Mouse (Mus musculus) thymus, adult 2 months (tissue): ENCODE data around the gene Gpbp1. TPM values are rescaled to one million over a fixed set of nuclear protein-coding genes. Genes with fewer than 3 reads are reported as not detected.

ENCODE experiments used
- DNase-seq: peaks from one replicate; pipeline ENCODE4 v3.0.0; 2021
- H3K27ac ChIP-seq: fragments of 200-500 bp; 2 replicates; pipeline ENCODE4 v1.5.1; 2012; ENCODE audit warnings: low read length, control low read depth; ENCODE audit not compliant: control insufficient read depth, insufficient read depth
- H3K27me3 ChIP-seq: fragments of 200-500 bp; 2 replicates; pipeline ENCODE4 v1.6.1; 2012; ENCODE audit warnings: mild to moderate bottlenecking, low read length, moderate library complexity, mixed read lengths; ENCODE audit not compliant: control insufficient read depth, insufficient read depth
- H3K36me3 ChIP-seq: fragments of 200-500 bp; 2 replicates; pipeline ENCODE4 v1.6.1; 2012; ENCODE audit warnings: mild to moderate bottlenecking, low read length, moderate library complexity; ENCODE audit not compliant: control insufficient read depth, insufficient read depth
- H3K4me1 ChIP-seq: fragments of 200-500 bp; replicated peaks from 2 replicates; pipeline ENCODE4 v1.6.1; 2012; ENCODE audit warnings: low read length; ENCODE audit not compliant: control insufficient read depth, insufficient read depth
- H3K4me3 ChIP-seq: fragments of 200-500 bp; 2 replicates; pipeline ENCODE4 v1.5.1; 2012; ENCODE audit warnings: mild to moderate bottlenecking, low read length, control low read depth, moderate library complexity; ENCODE audit not compliant: control insufficient read depth, insufficient read depth
- CTCF ChIP-seq: fragments of 200-500 bp; IDR thresholded peaks from 2 replicates; pipeline ENCODE4 v1.5.1; 2012; ENCODE audit warnings: mild to moderate bottlenecking, control low read depth, low read length, moderate library complexity, borderline replicate concordance; ENCODE audit not compliant: control insufficient read depth, poor library complexity, insufficient read depth; ENCODE audit errors: extremely low read depth
- POLR2A ChIP-seq: fragments of 200-500 bp; IDR thresholded peaks from 2 replicates; pipeline ENCODE4 v1.6.1; 2012; ENCODE audit warnings: mild to moderate bottlenecking, low read length, control low read depth, moderate library complexity; ENCODE audit not compliant: control insufficient read depth, poor library complexity, insufficient read depth; ENCODE audit errors: extremely low read depth
- WGBS: fragments of 180-500 bp; shearing (Covaris S2); methylation state at CpG from one replicate; pipeline ENCODE4 v1.1.7; 2018; 5-methylcytosine and 5-hydroxymethylcytosine counted together
- polyA plus RNA-seq: library from polyadenylated mRNA; depleted of rRNA; stranded (reverse); fragments of >200 nt; gene quantifications from 2 replicates; pipeline ENCODE4 v1.2.3, GENCODE M21; 2012

Gpbp1 gene
- polyA plus RNA-seq, 1 experiment: 5.0 TPM

DNA sequence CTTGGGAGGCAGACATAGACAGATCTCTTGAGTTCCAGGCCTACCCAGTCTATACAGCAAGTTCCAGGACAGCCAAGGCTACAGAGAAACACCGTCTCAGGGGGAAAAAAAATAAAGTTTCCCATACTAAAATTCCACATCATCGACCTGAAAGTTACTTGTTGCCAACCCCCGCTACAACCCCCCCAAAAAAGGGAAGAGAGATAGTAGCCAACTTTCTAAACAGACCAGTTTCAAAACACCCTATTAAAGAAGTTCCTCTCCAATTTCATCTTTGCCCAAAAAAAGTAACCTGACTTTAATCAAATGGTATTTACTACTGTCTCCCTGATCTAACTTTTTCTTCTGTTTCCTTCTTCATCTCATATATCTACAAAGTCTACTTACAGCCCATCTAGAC lies 22.6 kb downstream of the Gpbp1 start:
- H3K4me1 ChIP-seq: no peaks in the 10 kb centered on the region
- no peak overlapping the region for H3K27ac ChIP-seq
- H3K4me3 ChIP-seq: no peak overlapping the region
- H3K36me3 ChIP-seq: peaks cover 33% of the 10 kb centered on the region
- 85% methylated on average over 3 of the region's 3 CpGs for whole genome bisulfite sequencing
- no peak for TF ChIP-seq CTCF
- TF ChIP-seq POLR2A: no peak
- no peak for DNase-seq
- no peaks in the 10 kb centered on the region for H3K27me3 ChIP-seq

DNA sequence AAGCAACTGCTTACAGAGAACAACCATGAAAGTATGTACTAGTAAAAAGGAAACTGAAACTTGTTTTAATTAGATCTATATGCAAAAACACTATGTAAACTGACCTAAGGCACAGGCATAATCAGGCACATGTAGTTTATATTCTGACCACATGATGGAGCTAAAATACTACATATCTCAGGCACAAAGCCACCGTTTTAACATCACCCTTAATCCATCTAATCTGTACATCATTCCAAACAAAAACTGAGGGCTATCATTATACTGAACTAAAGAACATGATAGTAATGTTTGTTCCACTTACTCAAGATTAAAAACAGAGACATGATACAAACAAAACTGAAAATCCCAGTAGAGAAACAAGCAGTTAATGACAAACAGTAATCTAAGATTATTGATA lies 28.5 kb downstream of the Gpbp1 start:
- WGBS: 0% methylated on average over 1 of the region's 1 CpGs

DNA sequence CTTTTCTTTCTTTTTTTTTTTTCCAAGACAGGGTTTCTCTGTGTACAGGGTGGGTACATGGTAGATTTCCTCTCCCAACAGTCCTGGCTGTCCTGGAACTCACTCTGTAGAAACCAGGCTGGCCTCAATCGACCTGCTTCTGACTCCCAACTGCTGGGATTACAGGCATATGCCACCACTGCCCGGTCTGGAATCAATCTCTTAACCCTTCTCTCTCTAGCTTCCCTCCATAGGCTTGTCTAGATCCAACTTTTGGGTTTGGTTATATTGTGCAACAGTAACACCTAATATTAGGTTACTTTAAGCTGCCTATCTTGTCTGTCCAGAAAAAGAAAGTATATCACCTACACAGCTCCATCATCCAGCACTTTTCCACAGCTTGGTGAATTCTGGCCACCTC lies 33.1 kb downstream of the Gpbp1 start:
- Histone ChIP-seq H3K4me1 (peaks cover 2% of the 10 kb centered on the region; the same call in 1 of the 2 replicates), H3K27me3 (no peaks in the 10 kb centered on the region), H3K4me3 (no peak overlapping the region), H3K36me3 (peaks cover 17% of the 10 kb centered on the region), H3K27ac (no peak overlapping the region)
- 90% methylated on average over 2 of the region's 2 CpGs for WGBS
- no peak for TF ChIP-seq CTCF
- no peak for TF ChIP-seq POLR2A
- DNase-seq: no peak

More for the DNA sequence above, 28.5 kb downstream of the Gpbp1 start:
- TF ChIP-seq CTCF (no peak), POLR2A (no peak)
- H3K36me3 ChIP-seq: peaks cover 28% of the 10 kb centered on the region
- no peak overlapping the region for H3K4me3 ChIP-seq
- H3K27ac ChIP-seq: no peak overlapping the region
- DNase-seq: no peak
- H3K27me3 ChIP-seq: no peaks in the 10 kb centered on the region
- H3K4me1 ChIP-seq: peaks cover 2% of the 10 kb centered on the region; the same call in 1 of the 2 replicates

DNA sequence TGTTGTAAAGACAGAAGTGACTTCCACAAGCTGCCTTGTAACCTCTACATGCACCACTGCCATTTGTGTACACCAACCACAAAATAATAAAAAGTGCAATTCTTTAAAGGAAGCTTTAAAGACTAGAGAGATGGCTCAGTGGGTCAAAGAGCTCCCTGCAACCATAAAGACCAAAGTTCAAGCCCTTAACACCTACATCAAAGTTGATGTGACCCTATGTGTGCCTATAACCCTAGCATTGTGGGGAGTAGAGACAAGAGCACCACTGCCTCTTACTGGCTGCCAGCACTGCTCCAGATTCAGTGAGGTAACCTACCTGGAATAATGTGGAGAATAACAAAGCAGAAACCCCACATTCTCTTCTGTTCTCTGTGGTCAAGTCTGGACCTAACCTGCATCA lies 45.6 kb downstream of the Gpbp1 start:
- Histone ChIP-seq H3K36me3 (peaks cover 24% of the 10 kb centered on the region), H3K27ac (no peak overlapping the region), H3K27me3 (no peaks in the 10 kb centered on the region), H3K4me3 (no peak overlapping the region), H3K4me1 (no peaks in the 10 kb centered on the region)
- DNase-seq: no peak
- TF ChIP-seq POLR2A (no peak), CTCF (no peak)

DNA sequence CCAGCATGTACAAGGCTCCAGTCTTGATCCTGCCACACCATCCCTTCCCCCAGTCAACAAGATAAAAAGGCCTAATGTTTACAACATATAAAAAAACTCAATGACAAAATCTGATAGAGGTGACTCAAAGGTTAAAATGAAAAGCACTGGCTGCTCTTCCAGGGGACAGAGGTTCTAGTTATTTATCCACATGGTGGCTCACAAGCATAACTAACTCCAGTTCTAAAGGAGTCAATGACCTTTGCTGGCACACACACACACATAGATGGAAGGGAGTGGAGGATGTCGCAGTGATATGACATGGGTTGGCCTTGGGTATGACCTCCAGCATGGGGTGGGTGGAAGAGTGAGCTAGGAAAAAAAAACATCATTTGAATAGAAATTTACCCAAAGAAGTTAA lies 58.7 kb downstream of the Gpbp1 start:
- H3K27ac ChIP-seq: no peak overlapping the region
- TF ChIP-seq CTCF: no peak
- TF ChIP-seq POLR2A: no peak
- DNase-seq: no peak
- peaks cover 53% of the 10 kb centered on the region for H3K36me3 ChIP-seq
- H3K27me3 ChIP-seq: no peaks in the 10 kb centered on the region
- H3K4me3 ChIP-seq: no peak overlapping the region
- 98% methylated on average over 1 of the region's 1 CpGs for WGBS
- H3K4me1 ChIP-seq: no peaks in the 10 kb centered on the region

DNA sequence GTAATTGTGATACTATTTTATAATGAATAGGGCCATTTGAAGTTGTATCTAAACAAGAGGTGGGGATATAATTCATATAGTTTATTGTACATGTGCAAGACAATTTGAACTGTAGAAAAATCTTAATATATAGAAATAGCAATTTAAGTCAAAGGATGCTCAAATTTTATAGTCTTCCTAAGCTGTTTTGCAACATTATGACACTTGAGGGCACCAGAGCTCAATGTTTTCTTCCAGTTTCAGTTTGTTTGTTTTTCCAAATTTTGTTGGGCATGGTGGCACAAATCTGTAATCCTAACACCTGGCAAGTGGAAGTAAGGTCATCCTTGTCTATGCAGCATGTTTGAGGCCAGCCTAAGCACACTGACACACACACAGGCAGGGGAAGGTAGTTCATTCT lies 68.6 kb downstream of the Gpbp1 start:
- H3K4me3 ChIP-seq: no peak overlapping the region
- peaks cover 11% of the 10 kb centered on the region for H3K36me3 ChIP-seq
- DNase-seq: no peak
- no peaks in the 10 kb centered on the region for H3K27me3 ChIP-seq
- H3K27ac ChIP-seq: no peak overlapping the region
- TF ChIP-seq POLR2A: no peak
- TF ChIP-seq CTCF: no peak
- no peaks in the 10 kb centered on the region for H3K4me1 ChIP-seq

DNA sequence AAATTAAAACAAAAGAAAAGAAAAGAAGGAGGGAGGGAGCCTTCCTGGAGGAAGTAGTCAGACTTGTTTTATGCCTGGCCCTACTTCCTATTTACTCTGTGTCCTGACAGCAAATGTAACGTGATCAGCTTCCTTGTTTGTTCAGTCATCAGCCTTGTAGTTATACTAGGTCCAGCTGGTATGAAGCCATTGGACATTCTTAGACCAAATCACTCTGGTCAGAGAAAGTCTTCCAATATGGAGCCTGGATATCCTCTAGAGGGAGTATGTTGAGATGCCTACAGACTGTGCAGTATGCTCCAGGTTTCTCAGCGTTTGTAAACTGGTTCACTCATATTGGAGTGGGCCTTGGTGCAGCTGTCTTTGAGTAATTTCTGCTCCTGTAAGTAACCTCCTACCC lies 71.8 kb downstream of the Gpbp1 start:
- Histone ChIP-seq H3K36me3 (no peaks in the 10 kb centered on the region), H3K4me3 (no peak overlapping the region), H3K27ac (no peak overlapping the region), H3K4me1 (no peaks in the 10 kb centered on the region), H3K27me3 (no peaks in the 10 kb centered on the region)
- WGBS: 54% methylated on average over 2 of the region's 2 CpGs
- no peak for TF ChIP-seq CTCF
- TF ChIP-seq POLR2A: no peak
- DNase-seq: no peak
